Mouse (Mus musculus) lung, postnatal 36 days (tissue): ENCODE measurements around the gene Rtp1.

ENCODE experiments used
- DNase-seq: peaks from one replicate; pipeline ENCODE4 v3.0.0; 2022; ENCODE audit warnings: mixed read lengths

Gene Rtp1

DNA sequence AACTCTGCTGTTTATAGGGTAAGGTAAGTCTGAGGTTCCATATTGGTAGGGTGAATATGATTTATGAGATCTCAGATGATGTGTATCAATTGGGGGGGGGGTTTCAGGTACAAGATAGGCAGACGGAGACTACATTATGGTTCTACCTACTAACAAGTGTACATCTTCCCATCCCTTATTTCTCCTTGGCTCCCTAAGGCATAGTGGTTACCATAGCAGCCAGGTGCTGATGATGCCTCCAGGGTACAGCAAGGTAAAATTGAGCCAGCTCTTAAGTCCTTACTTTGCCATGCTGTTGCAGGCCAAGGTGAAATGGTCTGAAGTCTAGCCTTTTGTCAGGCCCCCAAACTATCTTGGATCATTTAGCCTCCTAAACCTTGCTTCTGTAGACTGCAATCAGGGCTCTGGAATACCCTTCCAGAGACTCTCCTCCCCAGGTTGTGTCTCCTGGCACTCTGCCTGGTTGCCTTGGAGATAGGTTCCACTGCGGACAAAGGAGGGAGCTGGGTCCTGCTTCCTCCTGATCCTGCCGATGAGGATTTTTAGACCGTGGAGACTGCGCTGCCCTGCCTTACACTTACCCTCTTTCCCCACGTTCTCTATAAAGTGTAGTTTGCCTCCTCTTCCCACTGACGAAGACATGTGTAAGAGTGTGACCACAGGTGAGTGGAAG lies at the start of gene Rtp1:
Gene Rtp1 (plus strand): TSS at position 487 of the 673 bp plus-strand sequence.
- DNase-seq = no peak

GRCm38 (mm10) chr16:23379536-23380230 lies 49.2 kb upstream of the Rtp1 start:
- no peak for DNase-seq

GRCm38 (mm10) chr16:23384304-23384703 lies 44.6 kb upstream of the Rtp1 start:
- no peak for DNase-seq

GRCm38 (mm10) chr16:23397931-23398330 lies 31.0 kb upstream of the Rtp1 start:
- no peak for DNase-seq

- DNase-seq = peak; percentile 8
Observed at GRCm38 (mm10) chr16:23401463-23401862, 27.5 kb upstream of the Rtp1 start.

DNA sequence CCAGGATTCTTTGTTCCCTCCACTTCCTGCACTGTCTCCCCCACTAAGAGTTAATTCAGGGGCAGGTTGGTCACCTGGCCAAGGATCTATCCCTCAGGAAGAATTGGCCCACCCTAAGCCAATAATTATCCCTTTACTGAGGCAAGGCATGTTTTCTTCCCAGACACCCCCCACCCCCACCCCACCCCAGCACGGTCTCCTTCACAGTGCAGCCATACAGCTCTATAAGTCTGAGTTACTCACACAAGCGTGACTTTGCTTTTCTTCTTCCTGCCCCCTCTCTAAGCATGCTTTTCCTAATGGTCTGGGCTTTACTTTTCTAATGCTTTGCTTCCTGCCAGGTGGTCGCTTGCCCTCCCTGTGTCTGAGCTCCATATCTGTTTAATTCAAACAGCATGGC lies 27.0 kb upstream of the Rtp1 start:
- DNase-seq = no peak

GRCm38 (mm10) chr16:23403008-23403755 lies 25.8 kb upstream of the Rtp1 start:
- peak; percentile 89 for DNase-seq

DNA sequence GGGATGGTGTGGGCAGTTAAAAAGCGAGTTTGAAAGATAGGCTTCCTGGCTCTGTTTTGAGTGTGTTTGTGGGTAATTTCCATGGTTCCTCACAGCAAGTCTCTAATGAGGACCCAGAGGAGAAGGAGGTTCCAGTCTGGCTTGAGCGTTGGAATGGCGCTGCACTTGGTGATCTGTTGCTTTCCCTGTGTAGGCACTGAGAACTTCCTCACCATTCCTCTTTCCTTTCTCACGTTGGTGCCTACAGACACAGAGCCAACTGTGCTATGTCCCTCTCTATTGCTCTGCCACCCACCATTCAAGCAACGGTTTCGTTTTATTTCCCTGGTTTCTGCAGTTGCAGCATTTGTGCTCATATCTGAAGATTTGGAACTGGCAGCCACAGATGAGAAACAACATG lies 16.0 kb upstream of the Rtp1 start:
- no peak for DNase-seq

GRCm38 (mm10) chr16:23416261-23416656 lies 12.7 kb upstream of the Rtp1 start:
- peak; percentile 55 for DNase-seq

DNA sequence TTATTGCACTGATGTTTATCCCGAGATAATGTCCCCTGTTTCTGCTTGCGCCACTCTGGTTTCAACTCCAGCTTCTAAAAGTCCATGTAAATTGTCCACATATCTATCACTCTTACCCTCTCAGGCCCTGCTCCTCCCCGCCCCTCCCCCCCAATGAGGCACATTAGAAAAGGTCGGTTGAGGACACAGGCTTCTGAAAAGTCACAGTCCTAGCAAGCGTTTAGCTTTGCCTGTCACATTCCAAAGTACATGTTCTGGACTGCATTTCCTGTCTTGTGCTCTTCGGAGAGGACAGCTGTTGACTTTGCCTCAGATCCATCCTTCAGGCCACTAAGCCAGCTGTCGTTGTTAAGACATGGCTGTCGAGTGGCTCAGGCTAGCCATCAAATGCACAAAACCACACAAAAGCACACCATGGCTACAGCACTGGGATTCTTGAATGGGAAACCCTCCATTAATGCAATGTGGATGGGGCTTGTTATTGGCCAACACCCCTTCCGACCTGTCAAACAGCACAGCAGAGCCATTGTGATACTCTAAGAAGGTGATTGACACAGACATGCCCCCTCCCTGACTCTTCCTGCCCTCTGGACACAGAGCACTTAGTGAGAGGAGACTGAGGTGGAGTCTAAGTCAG lies 12.2 kb upstream of the Rtp1 start:
- peak; percentile 52 for DNase-seq

DNA sequence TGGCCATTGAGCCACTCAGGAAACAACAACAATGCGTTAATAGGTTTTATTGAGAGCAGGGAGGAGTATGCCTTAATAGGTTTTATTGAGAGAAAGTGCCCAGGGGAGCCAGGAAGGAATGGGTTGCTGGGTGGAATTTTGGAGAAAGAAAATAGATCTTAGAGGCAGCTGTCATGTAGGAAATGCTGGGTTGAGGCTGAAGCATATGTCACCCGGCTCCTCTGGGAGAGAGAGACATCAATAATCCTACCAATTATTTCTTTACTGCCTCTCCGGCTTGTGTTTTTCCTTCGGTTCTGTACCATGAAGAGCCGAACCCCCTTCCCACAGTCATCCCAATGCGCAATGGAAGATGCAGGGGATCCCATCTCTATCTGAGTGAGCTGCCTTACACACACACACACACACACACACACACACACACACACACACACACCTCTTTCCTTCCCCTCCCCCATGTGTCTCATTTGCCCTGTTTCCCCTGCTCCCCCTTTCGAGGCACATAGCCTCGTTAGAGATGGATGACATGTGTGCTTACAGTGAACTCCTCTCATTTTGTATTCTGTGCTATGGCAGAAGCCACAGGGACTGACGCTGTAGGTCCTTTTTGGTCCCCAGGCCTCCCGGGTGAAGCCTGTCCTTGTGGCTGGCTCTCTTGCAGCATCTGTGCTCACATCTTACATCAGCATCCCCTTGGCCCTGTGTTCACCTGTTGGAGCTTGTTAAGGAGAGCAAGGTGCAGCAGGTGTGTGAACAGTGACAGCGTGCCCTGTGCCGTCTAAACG lies 11.3 kb upstream of the Rtp1 start:
- DNase-seq = no peak

- no peak for DNase-seq
Observed at GRCm38 (mm10) chr16:23419565-23420085, 9.3 kb upstream of the Rtp1 start.

DNA sequence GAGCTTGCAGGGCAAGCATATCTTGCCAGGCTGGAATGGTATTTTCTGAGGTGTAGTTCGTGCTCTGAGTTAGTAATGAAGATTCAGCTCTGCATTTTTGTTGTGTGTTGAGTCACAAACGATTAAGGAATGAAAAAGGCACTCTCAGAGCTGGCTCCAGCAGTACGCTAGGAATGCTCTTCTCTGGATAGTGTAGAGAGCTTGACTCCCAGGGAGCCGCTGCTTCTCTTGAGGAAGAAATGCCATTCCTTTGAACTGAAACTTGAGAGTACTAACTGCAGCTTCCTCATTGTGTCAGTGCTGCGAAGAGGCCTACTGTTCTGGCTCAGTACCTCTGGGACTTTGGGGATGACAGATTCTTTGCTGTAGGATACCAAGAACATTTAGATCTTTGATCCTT lies 5.1 kb upstream of the Rtp1 start:
- no peak for DNase-seq

GRCm38 (mm10) chr16:23427701-23428100 lies 1.2 kb upstream of the Rtp1 start:
- no peak for DNase-seq

- no peak for DNase-seq
Observed at GRCm38 (mm10) chr16:23429991-23430390, 1.1 kb downstream of the Rtp1 start.

GRCm38 (mm10) chr16:23437404-23438166 lies 8.7 kb downstream of the Rtp1 start:
- peak; percentile 12 for DNase-seq

DNA sequence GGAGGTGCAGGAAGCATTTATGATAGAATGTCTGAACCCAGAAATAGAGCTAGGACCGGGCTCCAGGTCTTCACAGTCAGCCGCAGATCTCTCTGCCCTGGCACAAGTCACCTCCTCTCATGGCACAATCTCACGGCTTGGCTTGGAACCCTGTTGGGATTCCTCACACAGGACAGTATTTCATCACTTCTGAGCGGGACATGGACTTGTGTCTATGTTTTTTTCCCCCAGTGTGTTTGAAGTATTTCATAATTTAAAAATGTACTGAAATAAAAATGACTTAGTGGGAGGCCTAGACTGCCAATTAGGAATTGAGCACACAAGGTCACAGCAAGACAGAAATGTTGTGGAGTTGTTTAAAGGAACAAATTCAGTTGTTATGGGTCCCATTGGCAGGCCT lies 15.3 kb downstream of the Rtp1 start:
- DNase-seq = peak; percentile 63

DNA sequence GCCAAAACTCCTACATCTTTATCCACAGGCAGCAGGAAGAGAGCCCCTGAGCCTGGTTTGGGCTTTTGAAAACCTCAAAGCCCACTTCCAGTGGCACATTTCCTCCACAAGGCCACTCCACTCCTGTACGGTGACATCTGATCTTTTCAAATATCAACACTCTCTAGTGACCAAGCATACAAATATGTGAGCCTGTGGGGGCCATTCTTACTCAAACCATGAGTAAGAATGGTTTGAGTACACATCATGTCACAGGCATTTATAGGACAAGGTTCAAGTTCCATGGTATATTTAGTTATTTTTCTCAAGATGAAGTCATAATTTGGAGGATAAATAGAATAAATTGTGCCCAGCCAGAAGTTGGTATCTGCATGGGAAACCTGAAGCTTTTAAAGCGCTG lies 21.0 kb downstream of the Rtp1 start:
- DNase-seq = no peak

GRCm38 (mm10) chr16:23450816-23451215 lies 21.9 kb downstream of the Rtp1 start:
- no peak for DNase-seq

DNA sequence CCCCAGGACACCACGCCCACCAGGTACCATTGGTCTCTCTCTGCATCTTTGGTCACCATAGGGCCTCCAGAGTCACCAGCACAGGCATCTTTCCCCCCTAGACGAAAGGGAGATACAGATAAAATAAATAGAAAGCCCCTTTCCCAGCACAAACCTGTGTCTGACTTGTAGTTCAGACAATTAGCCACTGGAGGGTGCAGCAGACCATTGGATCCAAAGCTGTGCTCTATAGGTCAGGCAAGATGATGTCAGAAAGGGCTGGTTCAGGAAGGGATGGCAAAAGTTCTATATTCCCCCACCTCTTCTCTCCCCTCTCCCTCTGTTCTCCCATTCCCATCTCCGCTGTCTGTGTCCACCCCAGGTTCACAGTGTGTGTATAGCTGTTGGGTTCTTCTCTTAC lies 23.5 kb downstream of the Rtp1 start:
- DNase-seq = peak; percentile 68

DNA sequence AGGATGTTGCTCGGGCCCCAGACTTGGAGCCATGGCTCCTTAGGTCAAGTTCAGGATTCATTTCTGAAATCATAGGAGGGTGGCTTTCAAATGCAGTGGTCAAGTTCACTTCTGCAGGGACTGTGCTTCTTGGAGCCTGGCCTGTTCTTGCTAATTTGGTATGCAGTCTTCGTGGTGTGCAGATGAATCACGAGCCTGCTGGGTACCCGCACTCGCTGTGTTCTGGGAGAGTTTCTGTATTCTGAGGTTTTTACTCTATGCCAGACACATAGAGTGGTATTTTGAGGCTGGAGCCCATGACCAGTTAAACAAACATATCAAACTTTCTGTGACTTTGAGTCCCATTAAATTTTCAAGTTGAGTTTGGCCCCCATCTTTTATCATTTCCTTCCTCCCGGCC lies 25.4 kb downstream of the Rtp1 start:
- no peak for DNase-seq

DNA sequence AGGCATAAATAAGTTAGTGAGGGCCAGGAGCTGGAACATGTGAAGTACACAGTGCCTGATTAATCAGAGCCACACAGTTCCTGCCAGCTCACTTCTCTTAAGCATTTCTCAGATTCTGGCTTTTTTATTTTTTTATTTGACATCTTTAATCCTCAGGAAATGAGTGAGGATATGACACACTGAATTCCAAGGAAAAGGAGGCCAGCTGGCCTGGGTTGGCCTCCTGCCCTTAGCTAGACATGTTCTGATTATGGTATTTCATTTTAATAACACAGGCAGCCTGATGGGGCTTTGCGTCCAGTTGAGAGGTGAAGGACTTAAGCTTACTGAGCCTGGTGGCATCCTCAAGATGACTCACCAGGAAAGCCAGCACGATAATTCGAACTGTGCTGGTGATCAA lies 27.6 kb downstream of the Rtp1 start:
- DNase-seq = peak; percentile 60
